Mouse (Mus musculus) layer of hippocampus, postnatal 14 days (tissue): ENCODE measurements around the gene Gm3854. TPM values are rescaled to one million over a fixed set of nuclear protein-coding genes. Genes with fewer than 3 reads are reported as not detected.

Experiments
- DNase-seq, 2 experiments: peaks; one replicate each; pipeline ENCODE4 v3.0.0; 2021 to 2022; ENCODE audit warnings: low spot score in 2 of 2, mixed read lengths in 1 of 2
- total RNA-seq, 2 experiments: library from RNA; stranded (reverse); gene quantifications; 2 replicates each; pipeline ENCODE4 v1.2.3; 2021

The Gm3854 gene
- total RNA-seq, 2 experiments from 2014 or later: 5.0 to 6.6 TPM

DNA sequence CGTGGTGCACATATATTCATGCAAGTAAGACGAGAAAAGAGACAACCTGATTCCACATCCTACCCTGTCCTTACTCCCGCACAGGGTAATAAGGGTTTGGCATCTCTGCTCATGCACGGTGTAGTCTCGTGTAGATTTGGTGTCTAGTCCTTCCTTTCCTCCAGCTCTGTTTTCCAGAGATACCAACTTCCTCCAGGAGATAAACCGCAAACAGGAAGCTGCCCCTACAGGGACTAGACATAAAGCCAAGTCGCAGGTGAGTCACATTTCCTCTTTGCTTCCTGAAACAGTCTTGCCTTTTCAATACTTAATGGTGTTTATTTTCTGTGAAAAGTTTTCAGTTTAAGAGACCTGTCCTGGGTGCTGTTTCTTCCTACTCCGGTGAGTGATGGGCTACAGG lies 40.5 kb downstream of the Gm3854 start:
- no peak for DNase-seq

DNA sequence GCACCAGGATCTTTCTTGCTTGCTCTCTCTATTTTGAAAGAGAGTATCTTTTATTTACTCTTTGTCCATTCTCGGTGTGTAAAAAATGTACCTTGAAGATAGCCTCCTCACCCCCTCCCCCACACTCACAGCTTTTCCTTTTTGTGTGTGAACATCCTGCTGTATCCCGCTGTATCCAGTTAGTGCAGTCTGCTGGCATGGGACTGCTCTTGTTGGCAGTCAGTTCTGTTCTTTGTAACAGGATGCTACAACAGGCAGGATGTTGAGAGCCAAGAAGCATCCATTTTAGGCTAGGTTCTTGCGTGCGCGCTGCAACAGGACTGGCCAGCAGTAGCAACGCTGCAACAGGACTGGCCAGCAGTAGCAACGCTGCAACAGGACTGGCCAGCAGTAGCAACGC lies 43.4 kb downstream of the Gm3854 start:
- peak in 1 of 2 experiments; percentile 53 for DNase-seq

DNA sequence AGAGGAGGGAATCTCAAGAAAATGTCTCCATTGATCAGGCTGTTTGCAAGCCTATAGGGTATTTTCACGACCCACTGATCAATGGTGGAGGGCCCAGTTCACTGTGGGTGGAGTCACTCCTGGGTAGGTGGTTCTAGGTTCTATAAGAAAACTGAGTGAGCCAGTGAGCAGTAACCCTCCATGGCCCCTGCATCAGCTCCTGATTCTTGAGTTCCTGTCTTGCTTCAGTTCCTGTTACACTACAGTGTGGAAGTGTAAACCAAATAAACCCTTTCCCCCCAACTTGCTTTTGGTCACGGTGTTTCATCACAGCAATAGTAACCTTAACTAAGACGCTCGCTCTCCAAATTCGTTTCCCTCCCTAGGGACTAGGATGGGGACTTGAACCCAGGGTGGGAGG lies 45.4 kb downstream of the Gm3854 start:
- no peak for DNase-seq

DNA sequence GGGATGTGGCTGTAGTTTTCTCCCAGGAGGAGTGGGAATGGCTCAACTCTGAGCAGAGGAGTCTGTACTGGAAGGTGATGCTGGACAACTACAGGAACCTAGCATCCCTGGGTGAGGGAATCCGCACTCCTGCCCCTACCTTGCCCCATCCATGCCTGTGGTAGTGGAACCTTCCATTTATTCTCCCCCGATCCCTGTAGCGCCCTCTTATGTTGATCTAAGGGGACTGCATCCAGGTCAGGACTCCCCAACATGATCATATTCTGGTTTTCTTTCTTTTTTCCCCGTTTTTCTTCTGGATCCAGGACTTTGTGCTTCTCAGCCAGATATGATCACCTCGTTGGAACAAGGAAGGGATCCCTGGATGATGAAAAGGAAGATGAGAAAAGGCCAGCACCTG lies 45.9 kb downstream of the Gm3854 start:
- DNase-seq: no peak

DNA sequence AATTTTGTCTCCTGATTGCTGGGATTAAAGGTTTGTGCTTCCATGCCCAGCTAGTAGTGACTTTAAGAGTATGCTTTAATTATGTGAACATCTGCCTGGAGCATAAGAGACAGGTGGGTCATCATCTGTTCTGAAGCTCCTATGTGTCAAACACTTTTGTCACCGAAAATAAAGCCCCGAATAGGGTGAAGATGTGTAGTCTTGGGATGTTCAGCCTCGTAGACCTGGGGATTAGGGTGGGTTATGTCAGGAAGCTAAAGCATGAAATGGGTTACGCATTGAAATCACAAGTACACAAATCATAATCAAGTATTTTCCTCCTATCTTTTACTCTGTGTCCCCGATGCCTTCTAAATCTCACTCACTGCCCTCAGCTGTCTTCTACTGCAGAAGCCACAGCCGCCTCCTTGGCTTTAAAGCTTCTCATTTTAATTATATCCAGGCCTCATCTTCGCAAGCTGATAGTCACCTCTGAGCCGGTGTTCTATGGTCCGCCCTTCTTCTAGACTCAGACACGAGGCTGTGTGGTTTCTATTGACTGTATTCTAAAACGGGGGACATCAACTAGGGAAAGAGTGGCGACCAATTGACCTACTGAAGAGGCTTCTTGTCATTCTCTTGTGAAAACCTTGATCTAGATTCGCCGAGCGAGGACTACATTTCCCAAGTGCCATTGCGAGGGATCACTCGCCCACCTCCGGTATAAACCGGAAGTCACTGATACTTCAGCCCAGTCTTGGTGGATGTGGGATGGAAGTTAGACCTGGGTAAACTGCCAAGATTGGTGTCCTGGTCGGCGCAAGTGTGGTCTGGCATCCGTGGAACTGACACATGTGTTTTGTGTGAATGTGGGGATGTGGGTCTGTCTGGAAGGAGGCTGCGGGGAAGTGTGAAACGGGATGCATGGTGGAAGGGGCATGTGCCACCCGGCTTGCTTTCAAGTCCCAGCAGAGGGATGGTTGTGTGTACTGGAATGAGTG lies 54.7 kb downstream of the Gm3854 start, which contains the start of gene Smim17:
Gene Smim17 (plus strand): TSS at position 720 of the 980 bp plus-strand sequence.
- DNase-seq: peak; percentile 69 to 77

Other genes starting within 250 kb of the Gm3854 start
- gene Zfp787, start 187.8 kb upstream of the Gm3854 start, total RNA-seq: 10 to 100 TPM; 25.7 to 26.8 TPM
- 10 to 100 TPM; 51.1 to 54.6 TPM for gene Zfp444, start 171.5 kb upstream of the Gm3854 start, total RNA-seq
- not detected for gene Galp, start 146.7 kb upstream of the Gm3854 start, total RNA-seq
- not detected for gene Zscan5b, start 121.5 kb upstream of the Gm3854 start, total RNA-seq
- not detected for gene Epp13, start 91.0 kb upstream of the Gm3854 start, total RNA-seq
- 10 to 100 TPM; 13.7 to 13.8 TPM for gene Zfp667, start 57.2 kb upstream of the Gm3854 start, total RNA-seq
- 10 to 100 TPM in 1 of 2 experiments, 1 to 10 TPM in 1; 9.8 to 10.9 TPM for gene Zfp583, start 12.5 kb upstream of the Gm3854 start, total RNA-seq
- 1 to 10 TPM; 4.1 to 5.9 TPM for gene Zfp78, start 19.5 kb downstream of the Gm3854 start, total RNA-seq
- 1 to 10 TPM; 5.7 to 5.9 TPM for gene Zfp28, start 39.5 kb downstream of the Gm3854 start, total RNA-seq
- 10 to 100 TPM; 21.0 to 21.7 TPM for gene Smim17, start 55.0 kb downstream of the Gm3854 start, total RNA-seq
- under 1 TPM; 0.29 to 0.35 TPM for gene Gm20715, start 66.5 kb downstream of the Gm3854 start, total RNA-seq
- 1 to 10 TPM; 1.2 TPM for gene Olfr1344, start 94.9 kb downstream of the Gm3854 start, total RNA-seq
- gene Olfr1336, start 112.4 kb downstream of the Gm3854 start, total RNA-seq: under 1 TPM in 1 of 2 experiments, not detected in 1; 0.05 TPM
- gene Olfr1346, start 123.3 kb downstream of the Gm3854 start, total RNA-seq: not detected
- gene Olfr5, start 143.2 kb downstream of the Gm3854 start, total RNA-seq: not detected
- gene Olfr1347, start 156.0 kb downstream of the Gm3854 start, total RNA-seq: not detected
- not detected for gene Olfr1348, start 165.0 kb downstream of the Gm3854 start, total RNA-seq
- gene Olfr1349, start 179.2 kb downstream of the Gm3854 start, total RNA-seq: not detected
- gene Olfr1350, start 221.1 kb downstream of the Gm3854 start, total RNA-seq: not detected